Mouse (Mus musculus) left cerebral cortex, adult 11 months (tissue): ENCODE data around the gene Nudcd3.
"Not testable (repeated sequence)": the region's sequence is repeated elsewhere in the genome, so short reads cannot be mapped to it uniquely, and the experiment has no call there.

Source experiments
- DNase-seq: peaks from one replicate; pipeline ENCODE4 v3.0.0; 2022; ENCODE audit warnings: low spot score

Nudcd3 gene

DNA sequence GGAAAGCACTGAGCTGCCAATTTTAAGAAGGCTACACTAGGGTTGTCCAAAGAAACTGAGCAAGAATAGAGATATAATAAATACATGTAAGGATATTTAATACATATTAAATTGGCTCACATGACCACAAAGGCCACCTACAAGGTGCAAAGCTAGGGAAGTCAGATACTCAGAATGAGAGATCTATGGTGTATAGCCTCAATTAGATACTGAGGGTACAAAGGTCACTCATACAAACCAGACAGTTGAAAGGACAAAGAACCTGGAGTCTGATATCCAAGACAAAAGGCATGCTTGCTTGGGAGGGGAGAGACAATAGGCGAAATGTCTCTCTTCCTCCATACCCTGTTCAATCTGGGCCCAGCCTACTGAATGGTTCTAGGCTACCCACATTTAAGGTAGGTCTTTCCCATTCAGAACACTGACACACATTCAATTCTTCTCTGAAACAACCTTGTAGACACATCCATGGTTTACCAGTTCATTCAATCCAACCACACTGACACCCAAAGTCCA lies 76.6 kb downstream of the Nudcd3 start:
- no peak for DNase-seq

DNA sequence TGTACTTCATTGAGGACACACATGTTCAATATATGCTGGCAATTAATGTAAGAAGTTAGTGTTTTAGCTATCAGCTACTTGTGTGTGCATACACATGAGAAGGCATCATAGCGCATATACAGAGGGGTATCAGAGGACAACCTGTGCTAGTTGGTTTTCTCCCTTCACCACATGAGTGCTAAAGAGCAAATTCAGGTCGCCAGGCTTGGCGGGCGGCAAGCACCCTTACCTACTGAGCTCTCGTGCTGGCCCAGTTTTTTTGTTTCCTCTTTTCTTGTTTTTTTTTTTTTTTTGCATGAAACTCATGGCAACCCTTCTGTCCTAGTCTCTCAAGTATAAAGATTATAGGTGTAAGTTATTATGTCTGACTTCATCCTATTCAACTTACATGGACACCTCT lies 77.6 kb downstream of the Nudcd3 start:
- DNase-seq = no peak

DNA sequence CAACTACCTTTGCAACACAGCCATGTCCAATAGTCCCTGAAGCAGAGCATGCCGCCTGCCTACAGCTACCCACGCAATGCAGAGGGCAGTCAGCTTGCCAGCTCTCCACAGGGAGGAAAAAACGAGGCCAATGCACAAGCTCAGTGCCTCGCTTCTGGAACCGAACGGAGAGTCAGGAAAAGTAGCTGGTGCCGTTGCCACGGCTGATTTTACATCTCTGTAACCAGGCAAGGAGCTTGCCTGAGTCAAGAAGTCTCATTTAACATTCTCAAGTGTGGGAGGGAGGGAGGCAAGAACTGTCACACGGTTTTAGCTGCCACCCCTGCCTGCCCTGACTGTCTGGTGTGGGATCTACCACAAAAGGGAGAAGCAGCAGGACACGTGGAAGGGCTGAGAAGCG lies 79.6 kb downstream of the Nudcd3 start:
- peak; percentile 82 for DNase-seq

DNA sequence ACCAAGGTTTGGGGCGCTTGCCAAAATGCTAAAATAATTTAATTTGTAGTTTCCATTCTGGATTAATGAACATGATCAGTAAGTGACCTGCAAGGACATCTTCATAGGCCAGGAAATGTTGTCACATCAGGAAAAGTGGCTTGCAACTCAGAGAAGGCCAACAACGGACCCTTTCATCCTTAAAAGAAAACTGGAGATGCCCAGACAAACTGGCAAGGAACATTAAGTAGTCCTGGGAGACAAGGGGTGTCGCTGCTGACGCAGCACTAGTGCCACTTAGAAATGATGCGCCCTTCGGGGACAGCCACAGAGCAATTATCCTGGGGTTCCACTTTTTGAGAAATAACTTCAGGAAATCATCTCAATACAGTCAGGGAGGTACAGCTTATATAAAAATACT lies 80.2 kb downstream of the Nudcd3 start:
- no peak for DNase-seq

DNA sequence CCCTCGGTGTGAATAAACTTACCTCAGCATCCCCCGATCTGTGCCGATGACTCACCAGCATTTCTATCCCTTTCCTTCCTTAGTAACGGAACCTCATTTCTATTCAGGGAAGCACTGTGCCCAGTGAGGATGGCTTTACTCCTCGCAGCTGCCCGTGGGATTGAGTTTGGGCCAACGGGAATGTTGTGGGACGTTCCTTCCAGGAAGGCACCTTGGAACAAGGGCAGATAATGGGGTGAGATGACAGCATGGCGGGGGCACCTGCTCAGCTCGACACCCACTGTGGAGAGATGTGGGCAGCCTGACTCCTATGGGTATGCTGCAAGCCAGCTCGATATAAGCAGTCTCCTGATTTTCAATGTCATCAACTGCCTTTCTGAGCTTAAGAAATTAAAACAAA lies 80.9 kb downstream of the Nudcd3 start:
- peak; percentile 49 for DNase-seq

DNA sequence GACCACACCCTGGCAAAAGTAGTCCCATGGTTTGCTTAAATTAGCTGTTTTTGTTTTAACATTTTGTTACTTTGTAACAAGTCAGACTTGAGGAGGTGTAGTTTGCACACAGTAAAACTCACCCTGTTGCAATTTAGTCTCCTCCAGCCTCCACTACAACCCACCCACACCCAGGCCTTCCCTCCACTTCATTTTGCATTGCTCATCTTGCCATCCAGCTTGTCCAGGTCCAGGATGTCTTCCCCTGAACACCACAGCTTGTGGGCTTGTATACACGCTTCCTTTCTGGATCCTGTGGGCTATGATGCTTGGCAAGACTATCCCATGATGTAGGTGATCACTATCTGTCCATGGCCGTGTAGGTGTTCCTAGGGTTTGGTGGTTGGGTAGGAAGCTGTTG lies 82.3 kb downstream of the Nudcd3 start:
- DNase-seq = no peak

DNA sequence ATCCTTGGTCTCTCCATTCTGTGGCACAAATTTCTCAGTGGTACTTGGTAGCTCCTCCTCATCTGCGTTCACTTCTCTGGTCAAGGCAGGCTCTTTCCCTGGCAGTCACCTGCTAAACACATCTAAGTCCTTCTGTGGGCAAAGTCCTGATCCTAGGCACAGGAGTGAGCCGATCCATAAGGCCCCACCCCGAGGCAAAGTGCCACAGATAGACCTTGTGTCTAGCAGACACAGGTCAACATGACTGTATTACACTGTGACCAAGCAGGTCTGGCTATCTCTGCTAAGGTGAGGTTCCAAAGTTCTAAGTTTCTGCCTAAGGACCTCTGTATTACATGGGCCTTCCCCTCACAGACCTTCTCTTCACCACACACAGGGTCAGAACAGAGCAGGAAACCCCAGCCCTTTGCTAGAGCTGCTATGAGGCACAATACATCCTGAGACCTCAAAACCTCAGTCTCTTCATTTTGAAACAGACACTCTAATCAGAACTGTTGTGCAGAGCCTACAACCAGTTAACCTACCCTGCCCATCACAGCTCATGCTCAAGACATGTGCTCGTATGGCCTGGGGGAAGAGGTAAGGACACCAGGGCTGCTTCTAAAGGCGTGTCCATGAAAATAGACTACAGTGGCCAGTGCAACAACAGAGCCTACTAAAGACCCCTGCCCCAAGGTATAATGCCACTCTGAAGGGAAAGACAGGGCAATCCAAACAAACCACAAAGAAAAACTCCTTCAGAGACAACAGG lies 88.3 kb downstream of the Nudcd3 start:
- no peak for DNase-seq

DNA sequence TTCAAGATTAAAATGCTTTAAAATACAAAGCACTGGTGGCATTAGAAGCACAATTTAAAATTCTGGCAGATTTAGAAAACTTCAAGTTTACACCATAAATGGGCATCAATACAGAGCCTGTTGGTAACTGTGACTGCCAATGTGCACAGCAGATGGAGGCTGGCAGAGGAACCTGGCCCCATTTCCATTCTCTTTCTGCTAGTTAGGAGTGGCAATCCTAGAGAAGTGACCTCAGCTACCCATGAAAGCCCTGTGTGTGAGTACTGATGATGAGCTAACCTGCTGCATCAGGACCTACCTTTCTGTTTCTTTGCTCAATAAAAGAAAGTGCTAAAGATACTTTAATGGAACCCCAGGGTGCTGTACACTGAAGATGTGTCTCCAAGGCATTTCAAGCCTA lies 90.2 kb downstream of the Nudcd3 start:
- DNase-seq = no peak

DNA sequence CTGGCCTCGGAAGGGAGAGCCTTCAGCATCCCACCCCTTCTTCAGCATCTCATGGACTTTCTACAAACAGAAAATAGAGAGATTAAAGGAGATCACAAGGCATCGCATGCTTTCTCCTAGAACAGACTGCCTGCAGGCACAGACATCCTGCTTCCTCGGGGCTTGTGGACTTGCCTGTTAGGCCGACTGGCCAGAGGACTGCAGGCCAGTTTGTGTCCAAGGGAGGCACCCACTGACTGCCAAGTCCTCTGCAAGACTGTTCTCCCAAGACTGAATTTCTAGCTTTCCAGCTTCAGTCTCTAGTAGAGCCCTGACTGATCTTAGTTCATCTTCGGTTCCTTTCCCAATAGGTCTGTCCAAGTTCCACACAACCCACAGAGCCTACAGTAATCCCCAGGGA lies 91.9 kb downstream of the Nudcd3 start:
- no peak for DNase-seq

DNA sequence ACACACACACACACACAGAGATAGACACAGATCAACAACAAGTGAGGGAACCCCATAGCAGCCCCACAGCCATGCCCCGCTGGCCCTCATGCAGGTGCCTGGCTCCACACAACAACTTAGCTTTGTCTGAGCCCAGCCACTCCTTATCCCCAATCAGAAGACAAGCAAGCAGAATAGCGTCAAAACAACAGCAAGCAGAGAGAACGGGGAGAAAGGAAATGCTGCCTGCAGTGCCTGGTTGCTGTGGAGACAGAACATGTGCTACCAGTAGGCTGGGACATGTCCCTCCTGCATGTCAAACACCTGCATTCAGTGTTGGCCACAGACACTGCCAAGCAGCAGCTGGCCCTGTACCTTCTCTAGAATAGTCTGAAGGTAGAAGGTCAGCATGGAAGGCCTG lies 92.5 kb downstream of the Nudcd3 start:
- DNase-seq = no peak

DNA sequence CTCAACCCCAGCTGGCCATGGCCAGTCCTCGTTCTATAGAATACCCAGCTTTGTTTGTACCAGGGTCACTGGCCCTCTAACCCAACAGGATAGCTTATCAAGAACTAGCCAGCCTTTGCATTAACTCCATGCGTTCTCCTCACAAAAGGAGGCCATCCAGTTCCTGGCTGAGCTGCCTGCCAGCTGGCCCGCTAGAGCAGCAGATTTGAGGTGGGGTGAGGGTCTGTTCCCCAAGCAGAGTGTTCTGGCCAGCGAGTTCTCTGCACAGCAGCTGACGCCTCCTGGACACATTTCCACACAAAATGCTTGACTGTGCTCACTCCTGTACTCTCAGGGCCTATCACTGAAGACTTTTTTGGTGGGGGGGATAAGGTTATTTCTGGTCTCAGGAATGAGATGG lies 95.5 kb downstream of the Nudcd3 start:
- DNase-seq = no peak

DNA sequence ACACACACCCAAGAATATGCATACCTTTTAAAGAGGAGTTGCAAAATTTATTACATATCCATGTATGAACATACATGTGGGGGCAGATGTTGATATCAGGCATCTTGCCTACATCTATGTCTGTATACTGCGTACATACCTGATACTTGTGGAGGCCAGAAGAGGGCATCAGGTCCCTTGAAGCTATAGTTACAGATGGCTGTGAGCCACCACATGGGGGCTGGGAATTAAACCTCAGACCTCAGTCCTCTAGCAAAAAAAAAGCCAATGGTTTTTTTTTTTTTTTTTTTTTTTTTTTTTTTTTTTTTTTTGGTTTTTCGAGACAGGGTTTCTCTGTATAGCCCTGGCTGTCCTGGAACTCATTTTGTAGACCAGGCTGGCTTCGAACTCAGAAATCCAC lies 103.6 kb downstream of the Nudcd3 start:
- not testable (repeated sequence) for DNase-seq

DNA sequence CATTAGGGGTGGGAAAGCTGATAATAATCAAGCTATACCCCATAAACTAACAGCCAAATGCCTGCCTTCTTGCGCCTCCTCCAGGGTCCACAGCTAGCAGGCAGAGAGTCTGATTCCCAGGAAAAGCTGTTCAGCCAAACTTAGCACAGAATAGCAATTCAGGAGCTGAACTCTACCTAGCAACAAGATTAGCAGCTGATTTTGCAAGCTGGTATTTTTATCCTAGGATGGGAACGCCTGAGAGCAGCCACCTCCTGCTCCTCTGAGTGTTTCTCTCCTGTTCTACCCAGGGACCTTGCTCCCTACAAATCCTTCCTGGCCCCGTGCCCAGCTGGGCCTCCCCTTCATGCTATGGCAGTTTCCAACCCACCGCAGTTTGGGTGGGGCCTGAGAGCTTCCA lies 113.2 kb downstream of the Nudcd3 start:
- no peak for DNase-seq

DNA sequence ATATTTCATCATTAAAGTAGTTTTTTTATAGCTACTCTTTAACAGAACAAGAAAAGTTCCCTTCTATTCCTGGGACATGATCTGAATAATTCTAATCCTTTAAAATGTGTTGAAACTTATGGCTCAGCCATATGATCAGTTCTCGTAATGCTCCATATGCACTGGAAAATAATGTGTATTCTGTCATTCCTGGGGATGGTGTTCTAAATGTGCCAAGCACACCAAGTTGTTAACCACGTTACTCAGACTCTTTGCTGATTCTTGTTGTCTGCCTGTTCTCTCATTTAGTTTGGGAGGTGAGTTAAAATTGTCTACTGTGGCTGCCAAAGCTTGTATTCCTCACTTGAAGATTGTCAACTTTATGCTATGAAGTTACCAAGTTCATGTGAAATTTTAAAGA lies 121.5 kb downstream of the Nudcd3 start:
- DNase-seq = no peak

DNA sequence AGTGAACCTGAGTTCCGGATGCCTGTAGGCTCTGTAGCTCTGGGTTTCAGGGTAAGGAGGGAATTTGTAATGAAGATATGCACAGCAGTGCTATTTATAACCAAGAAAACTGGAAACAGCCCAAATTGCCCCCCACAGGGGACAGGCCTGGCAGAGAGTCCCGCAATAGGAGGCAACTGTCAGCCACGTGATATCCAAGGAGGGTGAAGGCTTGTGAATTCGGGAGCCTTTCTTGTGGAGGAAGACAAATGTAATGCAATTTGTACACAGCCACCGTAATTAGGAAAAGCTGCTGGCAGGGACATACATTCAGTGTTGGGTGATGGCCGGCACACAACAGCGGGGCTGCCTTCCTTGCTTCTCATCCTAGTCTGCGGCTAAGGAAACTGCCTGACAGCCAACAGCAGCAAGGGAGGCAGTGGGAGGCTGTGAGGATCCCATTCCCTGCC lies 124.6 kb downstream of the Nudcd3 start:
- DNase-seq = no peak

DNA sequence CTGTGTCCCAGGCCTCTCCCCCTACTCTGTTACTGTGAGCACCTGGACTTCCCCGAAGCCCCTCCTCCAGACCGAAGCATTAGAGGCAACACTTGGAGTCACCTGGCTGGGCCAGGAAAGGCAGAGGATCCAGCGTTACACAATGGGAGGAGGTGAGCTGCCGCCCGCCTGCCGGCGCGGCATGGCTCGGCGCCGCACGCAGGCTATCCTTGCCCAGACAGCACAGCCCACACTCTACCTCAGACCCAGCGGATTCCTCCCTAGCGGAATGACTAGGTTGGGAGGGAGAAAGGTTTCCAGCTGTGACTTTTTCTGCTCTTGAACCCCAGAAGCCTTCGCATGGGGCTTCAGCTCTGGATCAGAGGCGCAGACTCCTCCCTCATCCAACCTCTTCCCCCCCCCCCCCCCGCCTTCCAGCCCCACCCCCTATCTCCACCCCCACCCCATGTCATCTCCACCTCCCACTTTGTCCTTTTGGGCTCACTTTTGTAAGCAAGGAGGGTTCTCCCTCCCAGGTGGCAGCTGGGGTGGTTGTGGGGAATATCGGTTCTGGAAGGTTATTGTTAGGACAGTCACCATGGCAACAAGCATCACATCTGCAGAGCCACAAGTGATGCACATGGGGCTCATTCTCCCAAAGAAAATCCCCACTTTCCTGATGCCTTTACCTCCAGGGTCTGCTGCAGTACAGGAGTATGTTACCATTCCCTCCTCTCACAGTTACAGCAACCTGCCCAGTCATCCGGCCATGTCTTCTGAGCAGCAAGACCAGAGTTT lies 131.8 kb downstream of the Nudcd3 start:
- no peak for DNase-seq

DNA sequence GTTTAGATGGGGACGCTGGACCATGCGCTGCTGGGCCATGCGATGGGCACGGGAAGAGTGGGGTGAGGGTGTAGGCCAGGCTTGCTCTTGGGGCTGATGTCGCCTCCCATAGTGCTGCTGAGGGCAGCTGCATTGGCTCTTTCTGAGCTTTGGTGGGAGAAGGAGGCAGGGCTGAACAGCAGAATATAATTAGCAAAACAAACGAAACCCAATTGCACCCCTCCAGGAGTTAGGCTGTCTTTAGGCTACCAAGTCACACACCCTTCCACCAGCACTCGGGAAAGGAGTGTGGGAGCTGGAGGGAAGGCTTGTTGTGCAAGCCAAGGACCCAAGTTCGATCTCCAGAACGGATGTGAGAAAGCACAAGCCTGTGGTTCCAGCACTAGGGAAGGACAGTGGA lies 133.1 kb downstream of the Nudcd3 start:
- no peak for DNase-seq

DNA sequence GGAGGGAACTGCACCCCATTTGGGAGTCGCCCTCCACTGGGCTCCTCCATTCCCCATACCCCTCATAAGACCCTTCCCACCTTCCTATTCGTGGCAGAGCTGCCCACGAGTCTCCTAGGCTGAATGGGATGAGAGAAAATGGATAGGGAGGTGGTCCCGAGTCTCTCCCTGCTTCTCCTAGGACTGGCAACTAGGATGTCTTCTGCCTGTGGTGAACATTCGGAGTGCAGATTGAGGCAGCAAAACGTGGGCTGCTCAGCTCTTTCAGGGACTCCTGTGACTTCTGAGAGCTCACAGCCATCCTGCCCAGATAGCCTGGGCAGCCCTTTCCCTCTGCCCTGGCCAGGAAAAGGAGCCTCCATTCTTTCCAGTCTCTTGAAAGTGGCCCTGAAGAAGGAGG lies 134.0 kb downstream of the Nudcd3 start, which contains the start of gene Camk2b:
Camk2b (minus strand) TSS at position 187 of the 400 bp plus-strand sequence.
- no peak for DNase-seq

DNA sequence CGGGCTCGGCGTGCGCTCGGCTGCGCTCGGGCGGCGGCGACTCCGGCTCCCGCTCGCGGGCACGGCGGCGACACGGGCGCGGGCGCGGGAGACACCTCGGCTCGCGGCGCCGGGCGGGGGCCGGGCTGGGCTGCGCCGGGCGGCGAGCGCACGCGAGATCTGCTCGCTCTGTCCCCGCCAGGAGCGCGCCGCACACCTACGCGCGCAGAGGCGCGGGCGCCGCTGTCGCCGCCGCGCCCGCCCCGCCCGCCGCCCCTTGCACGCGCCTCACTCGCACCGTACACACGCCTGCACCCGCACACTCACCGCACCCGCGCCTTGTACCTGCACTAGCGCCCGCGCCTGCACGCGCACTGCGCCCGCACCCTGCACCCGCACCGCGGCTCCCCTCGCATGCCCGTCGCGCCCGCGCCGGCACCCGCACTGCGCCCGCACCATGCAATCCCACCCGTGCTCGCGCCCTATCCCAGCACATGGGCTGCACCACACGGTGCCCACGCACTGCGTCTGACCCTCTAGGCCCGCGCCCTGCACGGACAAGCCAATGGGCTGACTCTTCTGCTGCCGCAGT lies 134.6 kb downstream of the Nudcd3 start:
- no peak for DNase-seq

DNA sequence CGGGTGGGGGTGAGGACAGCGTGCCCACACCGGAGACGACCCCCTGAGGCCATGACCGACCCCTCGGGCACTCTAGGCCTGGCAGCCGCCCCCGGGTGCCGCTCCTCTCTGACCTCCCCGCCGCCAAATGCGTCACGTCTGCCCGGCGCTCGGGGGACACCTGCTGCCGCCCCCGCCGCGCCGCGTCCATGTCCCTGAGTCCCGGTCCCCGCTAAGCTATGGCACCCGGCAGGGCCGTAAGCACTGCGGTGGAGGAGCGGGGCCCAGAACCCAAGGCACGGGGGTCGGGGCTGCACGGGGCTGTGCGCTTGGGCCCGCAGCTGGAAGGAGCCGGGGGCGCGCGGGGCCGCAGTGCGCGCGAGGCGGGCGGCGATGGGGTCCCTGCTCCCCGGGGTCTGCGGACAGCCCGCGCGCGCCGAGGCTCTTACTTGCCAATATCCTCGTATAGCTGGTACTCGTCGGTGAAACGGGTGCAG lies 135.1 kb downstream of the Nudcd3 start:
- no peak for DNase-seq

DNA sequence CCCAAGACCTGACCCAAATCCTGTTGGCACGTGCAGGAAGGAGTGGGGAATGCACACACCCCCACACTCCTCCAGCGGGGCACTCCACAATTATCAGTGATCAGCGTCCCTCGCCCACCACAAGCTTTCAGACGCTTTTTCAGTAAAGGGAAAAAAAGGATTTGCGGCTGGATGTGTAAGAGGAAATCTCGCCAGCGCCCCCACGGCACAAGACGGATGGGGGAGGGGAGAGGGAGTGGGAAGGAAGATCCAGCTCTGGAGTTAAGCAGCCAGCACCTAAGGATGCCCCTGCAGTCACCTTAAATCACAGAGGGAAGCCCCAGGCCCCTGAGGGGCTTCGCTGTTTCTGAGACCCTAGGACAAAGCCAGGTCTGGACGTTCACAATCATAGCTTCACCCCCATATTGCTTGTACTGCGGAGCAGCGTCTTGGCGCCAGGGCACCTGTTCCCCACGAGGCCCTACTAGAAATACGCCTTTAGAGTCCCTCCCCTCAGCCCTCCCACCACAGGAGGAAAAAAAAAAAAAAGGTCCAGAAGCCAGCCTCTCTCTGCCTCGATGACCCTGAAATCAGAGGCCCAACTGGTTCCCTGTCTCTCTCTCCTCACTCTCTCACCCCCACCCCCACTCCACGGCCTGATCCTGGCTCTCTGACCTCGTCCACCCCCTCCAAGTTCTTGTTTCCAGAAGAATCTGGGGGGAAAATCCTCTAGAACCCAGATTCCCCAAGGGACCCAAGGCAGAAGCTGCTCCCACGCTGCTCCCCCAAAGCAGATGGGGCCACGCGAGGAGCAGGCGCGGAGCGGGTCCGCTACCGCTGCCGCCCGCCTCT lies 135.8 kb downstream of the Nudcd3 start:
- DNase-seq = no peak
